Mouse (Mus musculus) fibroblast of lung, adult 2 months (primary cell): ENCODE data around the gene Zfp622.
A peak's percentile ranks its signal among the peaks of the same experiment; 100 is the strongest.
"Not testable (repeated sequence)": the region's sequence is repeated elsewhere in the genome, so short reads cannot be mapped to it uniquely, and the experiment has no call there.

ENCODE experiments used
- DNase-seq: peaks from one replicate; pipeline ENCODE4 v3.0.0-alpha.2; 2011; ENCODE audit warnings: low read depth

The Zfp622 gene

DNA sequence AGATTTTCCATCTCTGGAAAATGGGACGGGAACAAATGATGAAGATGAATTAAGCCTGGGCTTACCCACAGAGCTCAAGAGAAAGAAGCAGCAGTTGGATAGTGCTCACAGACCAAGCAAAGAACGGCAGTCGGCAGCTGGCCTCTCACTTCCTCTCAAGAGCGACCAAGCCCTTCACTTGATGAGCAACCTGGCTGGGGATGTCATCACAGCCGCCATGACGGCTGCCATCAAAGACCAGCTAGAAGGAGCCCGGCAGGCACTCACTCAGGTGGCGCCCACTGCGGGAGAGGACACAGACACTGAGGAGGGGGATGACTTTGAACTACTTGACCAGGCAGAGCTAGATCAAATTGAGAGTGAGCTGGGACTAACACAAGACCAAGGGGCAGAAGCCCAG is 12.6 kb upstream of the Zfp622 start:
- DNase-seq = no peak

- no peak for DNase-seq
These were observed 11.4 kb upstream of the Zfp622 start for GRCm38 (mm10) chr15:25972758-25973157.

GRCm38 (mm10) chr15:25974352-25974751 is 9.8 kb upstream of the Zfp622 start:
- no peak for DNase-seq

GRCm38 (mm10) chr15:25975810-25976209 is 8.4 kb upstream of the Zfp622 start:
- DNase-seq = no peak

DNA sequence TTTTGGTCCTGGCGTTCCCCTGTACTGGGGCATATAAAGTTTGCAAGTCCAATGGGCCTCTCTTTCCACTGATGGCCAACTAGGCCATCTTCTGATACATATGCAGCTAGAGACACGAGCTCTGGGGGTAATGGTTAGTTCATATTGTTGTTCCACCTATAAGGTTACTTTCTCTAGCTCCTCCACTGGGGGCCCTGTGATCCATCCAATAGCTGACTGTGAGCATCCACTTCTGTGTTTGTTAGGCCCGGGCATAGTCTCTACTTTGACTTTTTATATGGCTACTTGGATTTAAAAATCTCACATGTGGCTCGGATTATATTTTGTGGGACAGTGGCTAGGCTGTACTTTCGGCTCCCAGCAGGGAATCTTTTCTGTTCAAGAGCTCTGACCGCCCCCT is 552 bp upstream of the Zfp622 start:
- not testable (repeated sequence) for DNase-seq

DNA sequence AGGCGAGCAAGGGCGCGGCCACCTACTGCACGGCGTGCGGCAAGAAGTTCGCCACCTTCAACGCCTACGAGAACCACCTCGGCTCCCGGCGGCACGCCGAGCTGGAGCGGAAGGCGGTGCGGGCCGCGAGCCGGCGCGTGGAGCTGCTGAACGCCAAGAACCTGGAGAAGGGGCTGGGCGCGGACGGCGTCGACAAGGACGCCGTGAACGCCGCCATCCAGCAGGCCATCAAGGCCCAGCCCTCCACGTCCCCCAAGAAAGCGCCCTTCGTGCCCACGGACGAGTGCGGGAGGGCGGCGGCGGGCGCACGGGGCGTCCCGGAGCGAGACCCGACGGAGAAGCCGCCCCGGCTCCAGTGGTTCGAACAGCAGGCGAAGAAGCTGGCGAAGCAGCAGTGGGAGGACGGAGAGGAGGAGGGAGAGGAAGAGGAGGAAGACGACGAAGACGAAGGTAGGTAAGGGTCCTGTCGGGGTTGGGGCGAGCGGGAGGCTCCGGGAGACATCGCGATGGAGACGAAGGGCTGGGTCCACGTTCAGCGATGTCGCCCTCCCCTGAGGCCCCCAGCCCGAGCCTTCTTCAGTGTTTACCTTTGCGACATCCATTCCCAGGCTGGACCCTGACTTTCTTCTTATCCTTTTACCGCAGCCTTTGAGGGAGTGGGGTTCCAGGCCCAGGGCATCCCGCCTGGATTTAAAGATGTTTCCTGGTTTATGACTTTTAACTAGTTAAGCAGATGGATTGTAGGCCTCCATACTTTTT is 747 bp downstream of the Zfp622 start:
- DNase-seq = peak; percentile 8

- peak; percentile 21 for DNase-seq
These were observed 9.0 kb downstream of the Zfp622 start for GRCm38 (mm10) chr15:25992992-25993727.

DNA sequence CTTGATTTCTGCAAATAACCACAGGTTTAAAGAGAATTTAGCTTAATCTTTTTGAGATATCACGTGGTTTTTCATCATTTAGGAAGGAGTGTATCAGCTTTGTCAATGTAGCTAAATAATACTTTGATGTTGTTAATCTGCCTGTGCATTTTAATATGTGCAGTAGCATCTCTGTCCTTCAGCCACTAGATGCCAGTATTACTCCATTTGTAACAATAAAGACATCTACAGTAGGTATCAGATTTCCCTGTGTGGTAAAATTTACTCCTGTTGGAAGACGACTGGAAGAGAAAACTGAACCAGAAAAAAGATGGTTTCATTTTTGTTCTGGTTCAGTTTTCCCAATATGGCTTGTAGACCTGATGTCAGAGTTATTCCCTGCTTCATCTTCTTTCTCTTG is 11.4 kb downstream of the Zfp622 start:
- peak; percentile 24 for DNase-seq

DNA sequence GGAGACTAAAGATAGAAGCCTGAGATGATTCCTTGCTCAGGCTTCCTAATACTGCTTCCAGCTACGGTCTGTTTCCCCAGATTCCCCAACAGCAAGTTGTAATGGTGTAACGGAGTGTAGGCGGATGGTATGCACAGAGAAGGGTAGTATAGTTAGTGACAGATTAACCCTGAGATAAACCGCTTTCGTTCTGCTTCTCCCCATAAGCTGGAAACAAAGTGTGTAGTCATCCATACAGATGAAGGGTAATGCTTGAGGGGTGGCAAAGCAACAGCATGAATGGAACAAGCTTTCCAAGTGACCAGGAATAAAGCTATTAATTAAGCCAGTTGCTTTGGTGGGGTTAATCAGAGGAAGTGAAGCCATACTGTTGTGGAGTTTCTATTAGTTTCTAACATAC is 15.4 kb downstream of the Zfp622 start:
- DNase-seq = not testable (repeated sequence)

DNA sequence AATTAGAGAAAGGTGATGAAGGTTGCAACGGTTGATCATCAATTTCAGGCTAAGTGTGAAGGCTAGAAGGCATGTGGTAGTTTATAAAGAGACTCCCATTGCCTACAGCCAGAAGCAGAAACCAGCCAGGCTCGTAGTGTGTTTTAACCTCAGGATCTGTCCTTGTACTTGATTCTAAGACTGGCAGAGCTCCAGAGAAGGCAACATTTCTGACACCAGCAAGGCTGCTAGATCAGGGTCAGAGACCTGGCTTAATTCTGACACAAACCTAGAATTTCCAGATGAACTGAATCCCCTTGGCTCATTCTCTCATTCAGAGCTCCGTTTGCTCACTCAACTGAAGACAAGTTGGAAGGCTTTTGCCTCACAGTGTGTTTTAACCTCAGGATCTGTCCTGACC is 24.5 kb downstream of the Zfp622 start:
- DNase-seq = no peak

- no peak for DNase-seq
These were observed 28.7 kb downstream of the Zfp622 start for GRCm38 (mm10) chr15:26012891-26013290.

DNA sequence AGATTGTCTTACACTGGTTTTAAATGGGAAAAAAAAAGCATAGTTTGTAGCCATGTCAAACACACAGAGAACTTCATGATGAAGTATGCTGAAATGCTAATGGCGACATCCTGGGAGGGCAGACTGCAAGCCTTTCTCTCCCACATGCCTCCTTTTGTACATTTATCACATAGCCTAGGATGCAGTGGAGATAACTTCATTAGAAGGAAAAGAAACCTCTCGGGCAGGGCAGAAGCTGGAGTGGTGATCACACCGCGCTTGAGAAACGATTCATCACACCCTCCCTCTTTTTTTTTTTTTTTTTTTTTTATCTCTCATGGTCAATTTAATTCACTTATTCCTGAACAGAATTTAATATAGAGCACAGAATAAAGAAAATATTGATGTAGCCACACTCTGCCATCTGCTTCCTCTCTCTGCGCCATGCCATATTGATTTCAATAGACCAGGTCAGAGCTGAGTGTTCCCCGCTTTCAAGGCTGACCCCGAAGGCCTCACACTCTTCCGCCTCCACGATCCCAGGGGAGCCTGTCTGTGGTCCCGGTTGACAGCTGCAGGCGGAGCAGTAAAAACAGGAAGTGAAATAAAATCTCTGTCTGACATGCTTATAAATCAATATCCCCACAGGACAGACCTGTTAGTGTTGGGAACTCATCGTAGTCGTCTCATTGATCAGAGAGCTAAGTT is 32.0 kb downstream of the Zfp622 start:
- no peak for DNase-seq

DNA sequence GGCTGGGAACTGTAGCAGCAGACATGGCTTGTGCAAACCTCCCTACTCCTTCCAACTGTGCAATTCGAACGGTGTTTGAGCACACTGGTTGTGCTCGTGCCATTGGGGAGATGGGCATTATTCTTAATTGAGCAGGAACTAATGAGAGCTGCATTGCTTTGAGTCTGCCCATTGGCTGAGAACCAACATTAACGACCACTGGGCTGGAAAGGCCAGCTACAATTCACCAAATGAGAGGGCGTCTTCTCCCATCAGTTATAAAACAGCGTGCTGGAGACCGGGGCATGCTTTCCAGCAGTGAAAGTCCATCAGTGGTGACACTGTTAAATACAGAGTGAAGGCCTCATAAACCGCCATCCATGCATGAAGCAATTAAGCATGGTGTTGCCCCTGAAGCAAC is 37.6 kb downstream of the Zfp622 start:
- no peak for DNase-seq

GRCm38 (mm10) chr15:26022636-26023035 is 38.5 kb downstream of the Zfp622 start:
- no peak for DNase-seq

DNA sequence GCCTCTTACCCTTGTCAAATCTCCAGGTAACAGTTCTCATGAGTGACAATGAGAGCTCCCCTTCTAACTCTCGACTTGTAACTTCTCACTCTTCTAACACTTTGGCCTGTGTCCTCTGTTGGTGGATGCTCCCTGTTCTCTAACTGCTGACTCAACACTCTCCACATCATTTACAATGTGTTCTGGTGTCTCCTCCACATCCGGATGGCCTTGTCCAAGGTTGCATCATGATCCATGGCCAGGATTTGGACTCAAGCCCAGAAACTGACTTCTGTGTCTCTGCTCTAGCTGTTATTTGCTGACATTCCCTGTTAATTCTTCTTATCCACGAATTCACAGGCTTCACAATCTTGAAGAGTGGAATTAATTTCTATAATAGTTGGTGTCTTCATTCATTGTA is 47.5 kb downstream of the Zfp622 start:
- no peak for DNase-seq

DNA sequence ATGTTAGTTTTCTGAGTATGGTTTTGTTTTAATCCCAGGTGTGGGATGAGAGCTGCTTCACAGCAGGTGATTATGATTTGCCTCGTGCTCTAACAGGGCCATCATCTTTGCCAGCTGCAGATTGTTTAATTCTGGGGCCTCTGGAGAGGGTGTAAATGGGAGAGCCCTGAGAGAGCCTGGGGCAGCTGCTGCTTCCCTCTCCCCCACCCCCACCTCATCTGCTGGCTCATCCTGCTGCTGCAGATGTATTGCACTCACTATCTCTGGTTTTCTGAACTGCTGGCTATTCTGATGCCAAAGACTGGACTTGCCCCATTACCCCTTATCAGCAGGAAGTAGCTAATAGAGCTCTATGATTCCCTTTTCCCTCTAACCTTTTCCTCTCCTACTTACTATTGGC is 56.4 kb downstream of the Zfp622 start:
- no peak for DNase-seq

- DNase-seq = no peak
These were observed 57.2 kb downstream of the Zfp622 start for GRCm38 (mm10) chr15:26041196-26041947.
